Mouse (Mus musculus): Measurements from ENCODE around the gene Cby3. TPM values are rescaled to one million over a fixed set of nuclear protein-coding genes. Genes with fewer than 3 reads are reported as not detected.

The Cby3 gene
- total and polyA plus RNA-seq, 2 experiments from 2014 or later, result not detected

DNA sequence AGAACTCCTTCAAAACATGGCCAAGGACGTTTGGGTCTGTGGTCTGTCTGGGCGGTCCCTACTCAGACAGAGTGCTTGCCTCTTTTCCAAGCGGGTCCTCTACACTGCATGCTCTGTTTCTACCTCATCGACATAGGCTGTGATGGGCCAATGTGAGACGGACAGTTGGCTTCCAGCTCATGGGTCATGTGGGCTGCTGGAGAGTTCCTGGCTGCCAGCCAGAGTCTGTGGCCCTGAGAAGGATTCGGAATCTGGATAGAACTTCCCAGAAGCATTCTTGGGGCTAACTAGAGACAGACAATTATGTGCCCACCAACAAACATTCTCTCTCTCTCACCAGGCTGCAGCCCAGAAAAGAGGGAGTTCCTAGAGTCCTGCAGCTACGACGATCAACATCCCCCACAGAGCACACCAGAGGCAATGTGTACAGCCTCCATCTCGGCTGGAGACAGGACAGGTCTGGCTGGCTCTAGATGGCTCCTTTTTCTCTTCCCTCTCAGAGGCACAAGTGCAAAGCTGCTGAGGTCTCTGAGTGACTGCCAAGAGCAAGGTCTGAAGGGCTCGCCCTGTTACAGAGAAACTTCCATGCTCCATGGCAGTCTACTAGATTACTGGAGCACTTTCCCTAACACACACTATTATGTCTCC lies 49.2 kb downstream of the Cby3 start:
- Histone ChIP-seq H3K27ac (ENCODE audit: low read depth) (peak overlapping the region; percentile 82), H3K36me3 (replicated peaks; ENCODE audit: control insufficient read depth, insufficient read depth, low read length) (peaks cover 73% of the 10 kb centered on the region), H3K4me3 (ENCODE audit: low read depth, low read length) (no peak overlapping the region), H3K4me2 (ENCODE audit: low read depth, low read length) (0 out of 2 replicates have a peak overlapping the region, but pooled peaks have one; percentile 3), H3K27me3 (ENCODE audit: control insufficient read depth, insufficient read depth, low read length) (no peaks in the 10 kb centered on the region), H3K9me3 (replicated peaks; ENCODE audit: control insufficient read depth, low read length) (no peaks in the 10 kb centered on the region), H3K9ac (replicated peaks; ENCODE audit: low read depth, low read length) (no peak overlapping the region), H3K4me1 (ENCODE audit: control insufficient read depth, insufficient read depth) (peaks cover 25% of the 10 kb centered on the region)
- 32% methylated on average over 10 of the region's 10 CpGs for WGBS
- DNase-seq (ENCODE audit: low spot score) (peak; percentile 53), ATAC-seq (ENCODE audit: insufficient read depth, low read depth) (peak; percentile 85)
- TF ChIP-seq CTCF (IDR thresholded peaks at IDR 0.05; ENCODE audit: low read depth) (no peak), EP300 (IDR thresholded peaks at IDR 0.05; ENCODE audit: low read depth) (no peak)

DNA sequence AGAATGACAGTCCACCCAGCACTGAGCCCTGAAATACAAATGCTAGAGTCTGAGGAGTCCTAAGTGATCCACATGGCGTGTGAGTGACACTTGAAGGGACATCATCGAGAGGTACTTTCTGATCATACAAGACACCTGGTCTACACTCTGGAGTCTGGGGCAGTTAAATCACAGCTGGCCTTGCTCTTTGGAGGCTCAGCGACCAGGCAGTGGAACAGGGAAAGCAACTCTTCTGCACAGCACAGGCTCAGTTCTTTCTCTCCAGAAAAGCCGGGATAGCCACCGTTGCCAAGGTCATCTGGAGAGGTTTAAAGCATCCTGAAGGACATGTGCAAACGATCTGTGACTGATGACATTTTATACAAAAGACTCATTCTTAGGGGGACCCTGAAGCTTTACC lies 53.0 kb downstream of the Cby3 start:
- Histone ChIP-seq H3K4me2 (ENCODE audit: low read depth, low read length) (no peak overlapping the region), H3K27ac (ENCODE audit: low read depth) (no peak overlapping the region), H3K27me3 (ENCODE audit: control insufficient read depth, insufficient read depth, low read length) (no peaks in the 10 kb centered on the region), H3K36me3 (replicated peaks; ENCODE audit: control insufficient read depth, insufficient read depth, low read length) (peaks cover 72% of the 10 kb centered on the region), H3K4me1 (ENCODE audit: control insufficient read depth, insufficient read depth) (peaks cover 24% of the 10 kb centered on the region), H3K9me3 (replicated peaks; ENCODE audit: control insufficient read depth, low read length) (no peaks in the 10 kb centered on the region), H3K4me3 (ENCODE audit: low read depth, low read length) (no peak overlapping the region), H3K9ac (replicated peaks; ENCODE audit: low read depth, low read length) (no peak overlapping the region)
- DNase-seq (ENCODE audit: low spot score) (no peak), ATAC-seq (ENCODE audit: insufficient read depth, low read depth) (no peak)
- WGBS, result 50% methylated on average over 6 of the region's 6 CpGs
- TF ChIP-seq EP300 (IDR thresholded peaks at IDR 0.05; ENCODE audit: low read depth) (no peak), CTCF (IDR thresholded peaks at IDR 0.05; ENCODE audit: low read depth) (no peak)

MicroRNAs within 50 kb of the gene (microRNA counts, 519-probe panel; counts per million panel counts)
- microRNA mmu-miR-804, result 2,436 counts per million, percentile 27 among the panel's probes with 10 or more counts

Small RNA genes lying within 50 kb of the gene (microRNA-seq; reads per million reads assigned to microRNA genes)
- not detected for gene Mir804

Other genes with a start within 250 kb of the Cby3 start
- 37.6 and 49.0 TPM in 2 replicates for gene Tbc1d9b, start 223.1 kb upstream of the Cby3 start, total RNA-seq (2014; rRNA removed; ENCODE audit: low replicate concordance)
- 18.2 and 18.4 TPM in 2 replicates for gene Tbc1d9b, start 223.1 kb upstream of the Cby3 start, polyA plus RNA-seq (2015; fragmentation: Nextera tagmentation; extraction: Ambion mirVana)
- gene Mrnip, start 180.0 kb upstream of the Cby3 start, total RNA-seq (2014; rRNA removed; ENCODE audit: low replicate concordance), result 6.3 and 18.6 TPM in 2 replicates
- gene Mrnip, start 180.0 kb upstream of the Cby3 start, polyA plus RNA-seq (2015; fragmentation: Nextera tagmentation; extraction: Ambion mirVana), result 7.7 and 7.9 TPM in 2 replicates
- 236 and 249 TPM in 2 replicates for gene Sqstm1, start 143.6 kb upstream of the Cby3 start, total RNA-seq (2014; rRNA removed; ENCODE audit: low replicate concordance)
- 244 and 267 TPM in 2 replicates for gene Sqstm1, start 143.6 kb upstream of the Cby3 start, polyA plus RNA-seq (2015; fragmentation: Nextera tagmentation; extraction: Ambion mirVana)
- gene Mgat4b, start 143.6 kb upstream of the Cby3 start, total RNA-seq (2014; rRNA removed; ENCODE audit: low replicate concordance), result 69.2 and 90.6 TPM in 2 replicates
- gene Mgat4b, start 143.6 kb upstream of the Cby3 start, polyA plus RNA-seq (2015; fragmentation: Nextera tagmentation; extraction: Ambion mirVana), result 39.4 and 39.6 TPM in 2 replicates
- 5.1 TPM in 1 of 2 replicates, not detected in the other for gene Ltc4s, start 115.8 kb upstream of the Cby3 start, total RNA-seq (2014; rRNA removed; ENCODE audit: low replicate concordance)
- 2.2 TPM in 2 replicates for gene Ltc4s, start 115.8 kb upstream of the Cby3 start, polyA plus RNA-seq (2015; fragmentation: Nextera tagmentation; extraction: Ambion mirVana)
- 10.4 and 18.2 TPM in 2 replicates for gene Maml1, start 62.2 kb upstream of the Cby3 start, total RNA-seq (2014; rRNA removed; ENCODE audit: low replicate concordance)
- gene Maml1, start 62.2 kb upstream of the Cby3 start, polyA plus RNA-seq (2015; fragmentation: Nextera tagmentation; extraction: Ambion mirVana), result 1.9 and 2.2 TPM in 2 replicates
- gene Canx, start 28.8 kb upstream of the Cby3 start, total RNA-seq (2014; rRNA removed; ENCODE audit: low replicate concordance), result 120 and 167 TPM in 2 replicates
- gene Canx, start 28.8 kb upstream of the Cby3 start, polyA plus RNA-seq (2015; fragmentation: Nextera tagmentation; extraction: Ambion mirVana), result 159 and 168 TPM in 2 replicates
- 75.1 and 76.4 TPM in 2 replicates for gene Hnrnph1, start 22.5 kb downstream of the Cby3 start, total RNA-seq (2014; rRNA removed; ENCODE audit: low replicate concordance)
- 106 and 117 TPM in 2 replicates for gene Hnrnph1, start 22.5 kb downstream of the Cby3 start, polyA plus RNA-seq (2015; fragmentation: Nextera tagmentation; extraction: Ambion mirVana)
- 22.8 and 24.9 TPM in 2 replicates for gene Rufy1, start 76.7 kb downstream of the Cby3 start, total RNA-seq (2014; rRNA removed; ENCODE audit: low replicate concordance)
- 29.2 and 29.8 TPM in 2 replicates for gene Rufy1, start 76.7 kb downstream of the Cby3 start, polyA plus RNA-seq (2015; fragmentation: Nextera tagmentation; extraction: Ambion mirVana)
- gene Adamts2, start 247.6 kb downstream of the Cby3 start, total RNA-seq (2014; rRNA removed; ENCODE audit: low replicate concordance), result 19.0 and 19.4 TPM in 2 replicates
- gene Adamts2, start 247.6 kb downstream of the Cby3 start, polyA plus RNA-seq (2015; fragmentation: Nextera tagmentation; extraction: Ambion mirVana), result 8.7 and 9.1 TPM in 2 replicates

Data from heart, postnatal 0 days (tissue).